Mouse (Mus musculus): Measurements from ENCODE around the gene Bub3.
A peak's percentile ranks its signal among the peaks of the same experiment; 100 is the strongest.

Bub3 gene

DNA sequence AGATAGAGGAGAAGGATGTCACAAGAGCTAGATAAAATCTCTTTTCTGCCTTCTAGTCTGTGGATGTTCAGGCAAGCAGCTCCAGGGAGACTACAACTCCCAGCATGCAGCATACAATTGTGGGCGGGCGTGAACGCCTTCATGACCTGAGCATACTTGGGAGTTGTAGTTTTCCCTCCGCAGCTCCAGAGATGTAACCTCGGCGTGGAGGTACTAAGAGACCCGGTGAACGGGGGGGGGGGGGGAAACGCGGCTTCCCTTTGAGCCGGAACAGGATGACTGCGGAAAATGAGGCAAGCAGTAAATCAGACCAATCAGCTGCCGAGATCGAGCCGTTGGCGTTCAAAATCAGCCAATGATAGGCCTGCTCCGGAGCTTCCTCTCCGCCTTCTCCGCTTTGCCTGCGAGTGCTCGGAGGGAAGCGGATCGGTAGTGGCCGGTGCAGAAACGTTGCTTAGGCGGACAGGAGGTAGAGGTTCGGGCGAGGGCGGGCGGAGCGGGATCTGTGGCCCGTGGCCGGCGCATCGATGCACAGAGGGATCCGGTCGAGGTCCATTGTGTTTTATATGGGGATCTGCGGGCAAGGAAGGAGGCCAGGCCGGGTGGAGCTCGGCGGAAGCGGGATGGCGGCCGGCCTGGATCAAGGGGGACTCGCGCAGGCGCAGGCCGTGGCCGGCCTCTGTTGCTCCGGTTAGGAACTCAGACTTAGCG is at the start of gene Bub3:
Gene Bub3 (plus strand): TSS at position 237 of the 711 bp plus-strand sequence.
- DNase-seq, result peak; percentile 95

DNA sequence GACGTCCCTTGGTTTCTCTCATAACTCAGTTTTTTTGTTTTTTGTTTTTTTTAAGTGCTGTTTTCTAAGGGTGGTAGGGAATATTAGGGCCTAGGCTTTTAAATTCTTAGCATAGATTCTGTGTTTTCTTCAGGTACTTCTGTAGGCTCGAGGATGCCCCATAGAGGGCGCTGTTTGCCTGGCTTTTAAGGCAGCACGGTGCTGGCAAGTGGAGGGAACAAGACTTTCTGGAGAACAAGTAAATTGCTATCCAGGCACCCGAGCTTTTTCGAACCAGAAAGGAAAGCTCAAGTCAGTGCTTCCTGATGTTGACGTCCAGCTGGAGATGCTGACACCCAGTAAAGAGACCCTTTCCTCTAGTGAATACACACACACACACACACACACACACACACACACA is 20.0 kb upstream of the Bub3 start:
- peak; percentile 70 for DNase-seq

DNA sequence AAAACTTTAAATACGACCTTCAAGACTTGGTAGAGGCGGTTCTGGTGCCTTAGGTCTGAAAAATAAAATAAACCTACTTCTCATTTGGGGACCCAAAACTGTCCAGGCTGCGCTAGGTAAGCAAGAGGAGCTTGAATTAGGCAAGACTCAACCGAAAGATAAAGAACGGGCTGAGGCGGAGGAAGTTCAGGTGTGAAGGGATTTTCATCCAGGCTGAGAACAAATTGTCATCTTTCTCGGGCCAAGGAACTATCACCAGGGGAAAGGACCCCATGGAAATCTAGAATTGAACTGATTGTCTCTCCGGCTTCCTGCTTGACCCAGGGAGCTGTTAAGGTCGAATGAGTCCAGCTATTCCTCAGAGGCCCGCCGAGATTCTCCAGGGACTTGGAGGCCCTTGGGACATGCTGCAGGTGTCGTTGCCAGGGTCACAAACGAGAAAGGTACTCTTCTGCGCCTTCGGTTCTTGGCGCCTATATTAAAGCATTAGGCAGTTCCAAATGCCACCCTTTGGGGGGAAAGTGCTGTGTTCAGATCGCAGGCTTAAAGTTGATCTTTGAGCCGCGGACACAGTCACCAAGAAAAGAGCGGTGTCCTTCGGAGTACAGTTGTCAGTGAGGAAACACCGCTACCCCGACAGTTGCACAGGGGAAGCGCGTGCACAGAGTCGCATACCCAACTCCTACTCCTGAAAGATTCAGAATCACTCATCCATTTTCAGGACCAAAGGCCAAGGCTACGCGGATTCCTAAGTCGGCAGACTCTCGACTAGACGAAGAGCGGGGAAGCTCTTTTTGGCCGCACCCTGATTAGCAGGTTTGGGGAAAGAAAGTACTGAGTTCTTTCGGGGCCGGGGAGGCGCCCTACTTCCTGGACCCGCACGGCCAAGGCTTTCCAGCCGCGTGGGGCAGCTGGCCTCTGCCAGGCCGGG is 18.6 kb upstream of the Bub3 start:
- no peak for DNase-seq

DNA sequence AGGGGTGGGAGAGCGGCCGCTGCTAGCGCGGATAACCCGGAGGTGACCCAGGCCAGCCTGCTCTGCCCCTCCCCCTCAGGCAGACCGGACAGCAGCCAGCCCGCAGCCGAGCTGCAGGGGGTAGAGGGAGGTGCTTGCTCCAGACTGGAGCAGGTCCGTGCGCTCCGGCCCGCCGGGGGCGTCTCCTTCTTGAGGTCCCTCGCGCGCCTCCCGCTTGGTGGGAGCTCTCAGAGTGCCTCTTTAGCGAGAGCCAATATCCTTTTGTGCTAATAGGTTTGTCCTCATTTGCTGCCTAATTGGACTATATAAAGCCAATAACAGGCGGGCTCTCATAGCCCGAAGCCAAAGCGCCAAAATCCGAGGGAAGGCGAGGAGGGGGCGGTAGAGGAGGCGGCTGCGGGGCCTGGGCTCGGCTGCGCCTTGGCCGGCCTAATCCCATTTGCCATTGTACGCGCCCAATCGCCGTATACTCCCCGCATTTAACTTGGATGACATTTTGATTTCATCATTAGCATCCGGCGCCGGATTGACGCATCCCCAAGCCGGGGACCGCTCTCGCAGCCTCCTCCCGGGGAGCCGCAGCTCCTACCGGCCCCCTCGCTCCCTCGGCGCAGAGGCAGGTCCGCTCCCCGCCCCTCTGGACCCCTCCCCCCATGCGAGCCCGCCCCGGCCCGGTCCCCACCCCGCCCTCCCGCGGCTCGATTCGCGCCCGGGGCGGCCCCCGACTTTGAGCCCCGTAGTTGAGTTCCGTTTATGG is 17.7 kb upstream of the Bub3 start, which contains the start of gene Hmx3:
Gene Hmx3 (plus strand): TSS at position 753 of the 757 bp plus-strand sequence.
- DNase-seq, result no peak

DNA sequence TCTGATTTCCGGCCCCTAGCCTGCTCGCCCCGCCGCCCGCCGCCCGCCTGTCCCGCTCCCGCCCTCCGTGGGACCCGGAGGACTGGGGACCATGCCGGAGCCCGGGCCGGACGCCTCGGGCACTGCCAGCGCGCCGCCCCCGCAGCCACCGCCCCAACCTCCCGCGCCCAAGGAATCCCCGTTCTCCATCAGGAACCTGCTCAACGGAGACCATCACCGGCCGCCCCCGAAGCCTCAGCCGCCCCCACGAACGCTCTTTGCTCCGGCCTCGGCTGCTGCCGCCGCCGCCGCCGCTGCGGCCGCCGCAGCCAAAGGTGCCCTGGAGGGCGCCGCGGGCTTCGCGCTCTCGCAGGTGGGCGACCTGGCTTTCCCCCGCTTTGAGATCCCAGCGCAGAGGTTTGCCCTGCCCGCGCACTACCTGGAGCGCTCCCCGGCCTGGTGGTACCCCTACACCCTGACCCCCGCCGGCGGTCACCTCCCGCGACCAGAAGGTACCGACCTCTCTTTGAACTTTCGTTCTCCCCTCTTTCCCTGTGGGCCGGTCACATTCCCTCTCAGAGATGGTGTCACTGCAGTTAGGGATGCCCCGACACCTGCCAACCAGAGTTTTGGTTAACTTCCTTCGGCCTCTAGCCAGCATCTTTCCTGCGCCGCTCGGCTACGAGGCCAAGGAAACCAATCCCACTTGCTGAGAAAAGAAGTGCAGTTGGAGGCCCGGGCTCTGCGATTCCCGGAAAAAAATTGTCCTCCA is 17.0 kb upstream of the Bub3 start:
- DNase-seq, result no peak

DNA sequence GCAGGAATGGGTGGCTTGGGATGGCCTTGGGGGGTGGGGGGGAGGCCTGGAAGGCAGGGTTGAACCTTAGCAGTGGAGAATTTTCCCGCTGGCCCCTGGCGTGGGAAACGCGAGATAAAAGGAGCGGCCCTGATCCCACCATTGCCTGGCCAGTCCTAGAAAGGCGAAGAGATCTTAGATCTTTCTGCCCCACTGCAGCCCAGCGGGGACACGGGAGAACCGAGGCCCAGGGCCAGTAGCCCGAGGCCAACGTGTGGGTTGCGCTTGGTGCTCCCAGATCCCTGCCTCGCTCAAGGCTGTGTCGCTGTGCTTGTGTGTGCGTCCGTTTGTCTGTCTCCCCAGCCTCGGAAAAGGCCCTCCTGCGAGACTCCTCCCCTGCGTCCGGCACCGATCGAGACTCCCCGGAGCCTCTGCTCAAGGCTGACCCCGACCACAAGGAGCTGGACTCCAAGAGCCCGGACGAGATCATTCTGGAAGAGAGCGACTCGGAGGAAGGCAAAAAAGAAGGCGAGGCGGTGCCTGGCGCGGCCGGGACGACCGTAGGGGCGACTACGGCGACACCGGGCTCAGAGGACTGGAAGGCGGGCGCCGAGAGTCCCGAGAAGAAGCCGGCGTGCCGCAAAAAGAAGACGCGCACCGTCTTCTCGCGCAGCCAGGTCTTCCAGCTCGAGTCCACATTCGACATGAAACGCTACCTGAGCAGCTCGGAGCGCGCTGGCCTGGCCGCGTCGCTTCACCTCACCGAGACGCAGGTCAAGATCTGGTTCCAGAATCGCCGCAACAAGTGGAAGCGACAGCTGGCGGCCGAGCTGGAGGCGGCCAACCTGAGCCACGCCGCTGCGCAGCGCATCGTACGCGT is 16.2 kb upstream of the Bub3 start:
- DNase-seq, result no peak

DNA sequence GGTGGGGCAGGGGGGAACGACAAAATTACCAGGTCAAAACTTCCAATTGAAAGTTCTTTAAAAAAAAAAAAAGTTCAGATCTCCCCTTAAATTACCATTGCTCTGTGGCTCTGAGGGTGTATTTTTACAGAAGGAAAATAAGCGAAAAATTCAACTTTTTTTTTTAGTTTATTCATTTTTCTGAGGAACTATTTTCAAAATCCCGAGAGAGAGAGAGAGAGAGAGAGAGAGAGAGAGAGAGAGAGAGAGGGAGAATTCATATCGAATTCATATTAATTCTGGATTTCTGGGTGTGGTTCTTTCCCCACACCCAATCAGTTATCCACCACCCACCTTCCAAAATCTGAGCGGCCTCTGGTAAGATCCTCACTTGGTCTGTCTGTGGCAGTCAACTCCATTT is 15.2 kb upstream of the Bub3 start:
- DNase-seq, result no peak

DNA sequence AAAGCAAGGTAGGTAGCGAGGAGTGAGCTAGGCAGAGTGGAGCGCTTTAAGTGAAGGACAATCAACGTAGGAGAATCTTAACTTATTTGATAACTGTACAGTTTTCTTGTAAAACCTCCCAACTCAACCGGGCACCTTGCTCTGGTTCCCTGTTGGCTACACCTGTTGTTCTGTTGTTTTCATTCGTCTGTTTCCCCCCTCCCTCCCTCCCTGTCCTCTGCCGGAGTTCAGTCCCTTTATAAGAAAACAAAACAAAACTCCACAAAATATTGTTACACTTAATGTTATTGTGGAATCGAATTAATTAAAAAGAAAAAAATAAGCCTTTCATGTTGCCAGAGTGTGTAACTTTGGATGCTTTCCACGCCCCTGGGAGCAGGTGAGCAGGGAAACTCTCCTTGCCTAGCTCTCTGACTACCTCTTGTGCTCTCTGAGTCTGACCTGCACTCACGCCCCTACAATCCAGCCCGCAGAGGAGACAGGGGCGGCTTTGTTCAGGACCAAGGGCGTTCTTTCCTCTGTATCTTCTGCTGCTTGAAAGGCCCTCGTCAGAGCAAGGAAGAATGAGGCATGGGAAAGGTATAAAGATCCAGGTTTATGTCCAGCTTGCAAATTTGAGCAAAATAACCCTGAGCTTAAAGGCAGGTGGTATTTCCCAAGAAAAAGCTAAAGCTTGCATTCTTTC is 14.2 kb upstream of the Bub3 start:
- no peak for DNase-seq

DNA sequence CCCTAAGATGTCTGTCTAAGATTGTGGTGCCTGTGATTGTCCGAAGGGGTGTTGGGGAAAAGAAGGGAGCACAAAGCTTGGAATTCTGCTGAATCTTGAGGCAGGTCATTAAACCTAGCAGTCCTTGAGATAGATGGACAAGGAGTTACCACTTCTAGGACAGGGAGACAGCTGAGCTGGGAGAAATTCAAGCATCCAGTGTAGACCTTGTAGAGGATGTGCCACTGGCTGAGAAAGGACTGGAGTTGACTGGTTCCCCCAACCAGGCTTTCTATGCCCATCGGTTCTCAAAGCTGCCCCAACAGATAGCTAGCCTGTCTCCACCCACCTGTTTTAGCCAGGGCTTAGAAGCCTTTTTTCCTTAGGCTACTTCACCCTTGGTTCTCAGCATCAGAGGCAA is 13.6 kb upstream of the Bub3 start:
- DNase-seq, result no peak

DNA sequence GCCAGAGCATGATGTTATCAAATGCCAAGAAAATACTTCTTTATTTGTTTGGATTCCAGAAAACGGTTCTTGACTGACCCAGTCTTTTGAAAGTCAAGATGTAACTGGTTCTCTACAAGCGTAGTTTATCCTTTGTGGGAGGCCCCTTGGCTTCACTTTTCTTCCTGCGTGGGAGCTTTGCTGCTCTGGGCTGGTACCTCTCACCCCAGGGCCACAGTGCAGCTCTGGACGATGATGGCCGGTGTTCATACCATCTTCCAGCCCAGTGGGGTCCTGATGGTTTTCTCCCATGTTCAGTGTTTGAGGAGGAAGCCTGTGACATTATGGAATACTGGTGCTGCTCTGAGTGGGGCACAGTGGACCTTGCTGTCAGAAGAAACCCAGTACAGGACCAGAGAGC is 12.5 kb upstream of the Bub3 start:
- DNase-seq, result no peak

DNA sequence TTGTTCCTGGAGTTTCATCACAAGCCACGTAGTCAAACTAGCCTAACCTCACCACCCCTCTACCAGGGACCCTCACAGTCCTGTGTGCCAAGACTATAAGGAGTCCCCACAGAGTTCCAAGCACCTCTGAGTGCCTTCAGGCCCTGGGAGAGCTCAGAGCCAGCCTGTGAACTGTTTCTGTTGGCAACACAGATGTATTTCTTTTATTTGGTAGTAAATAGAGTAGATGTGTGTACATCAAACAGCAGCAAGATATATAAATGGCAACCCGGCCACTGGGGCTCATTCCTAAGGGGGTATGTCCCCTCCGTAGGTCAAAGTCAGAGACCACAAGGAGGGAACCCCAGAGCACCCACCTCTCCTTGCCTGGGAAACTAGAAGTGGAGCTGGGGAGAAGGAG is 11.5 kb upstream of the Bub3 start, which contains the start of gene Hmx2:
Gene Hmx2 (plus strand): TSS at position 301 of the 400 bp plus-strand sequence.
- no peak for DNase-seq

DNA sequence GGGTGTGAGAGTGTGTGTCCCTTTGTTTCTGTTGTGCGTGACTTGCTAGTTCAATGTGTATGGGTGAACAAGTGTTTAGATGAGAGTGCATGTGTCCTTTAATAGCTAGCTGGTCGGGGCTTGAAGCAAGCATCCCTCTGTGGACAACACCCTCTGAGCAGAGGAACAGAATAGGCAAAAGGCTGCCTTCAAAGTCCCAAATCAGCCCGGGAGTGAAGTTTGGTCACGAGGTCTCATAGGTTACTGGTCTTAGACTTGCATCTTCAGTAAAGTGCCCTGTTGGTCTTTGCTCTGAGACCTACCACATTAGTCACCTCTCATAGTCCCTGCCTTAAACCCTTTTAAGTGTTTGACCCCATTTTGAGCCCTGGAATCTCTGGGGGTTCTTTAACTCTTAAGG is 8.6 kb upstream of the Bub3 start:
- DNase-seq, result no peak

DNA sequence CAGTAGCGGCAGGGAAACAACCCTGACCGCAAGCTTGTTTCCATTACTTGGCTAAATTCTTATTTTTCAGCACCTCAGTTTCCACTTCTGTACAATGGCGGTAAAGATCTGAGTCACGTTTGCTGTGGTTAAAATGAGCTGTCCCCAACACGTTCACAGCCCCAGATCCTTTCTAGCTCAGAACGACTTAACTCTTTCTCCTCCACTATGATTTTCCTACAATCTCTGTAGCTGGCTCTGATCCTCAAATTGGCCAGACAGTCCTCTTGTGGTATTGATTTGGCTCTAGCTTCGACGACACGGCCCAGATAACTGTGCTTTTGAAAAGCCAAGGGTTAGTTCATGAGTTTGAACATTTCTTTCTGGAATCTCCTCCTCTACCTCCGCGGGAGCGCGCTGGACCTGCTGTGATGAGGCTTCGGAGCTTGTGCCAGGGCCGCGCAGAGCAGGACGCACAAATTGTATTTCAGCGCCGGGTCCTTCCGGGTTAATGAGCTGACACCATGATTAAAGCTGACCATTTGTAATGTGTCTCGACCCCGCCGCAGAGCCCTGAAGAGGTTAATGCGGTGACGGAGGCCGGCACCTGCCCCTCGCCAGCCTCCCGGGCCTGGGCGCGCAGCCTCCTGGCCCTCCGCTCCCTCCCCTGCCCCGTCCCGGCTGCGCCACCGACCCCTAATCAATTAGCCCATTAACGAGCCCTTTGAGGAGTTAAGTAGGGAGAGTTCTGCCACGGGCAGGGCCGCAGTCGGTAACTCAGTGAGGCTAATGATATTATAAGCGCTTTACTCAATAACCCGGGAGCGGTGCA is 7.9 kb upstream of the Bub3 start:
- no peak for DNase-seq

DNA sequence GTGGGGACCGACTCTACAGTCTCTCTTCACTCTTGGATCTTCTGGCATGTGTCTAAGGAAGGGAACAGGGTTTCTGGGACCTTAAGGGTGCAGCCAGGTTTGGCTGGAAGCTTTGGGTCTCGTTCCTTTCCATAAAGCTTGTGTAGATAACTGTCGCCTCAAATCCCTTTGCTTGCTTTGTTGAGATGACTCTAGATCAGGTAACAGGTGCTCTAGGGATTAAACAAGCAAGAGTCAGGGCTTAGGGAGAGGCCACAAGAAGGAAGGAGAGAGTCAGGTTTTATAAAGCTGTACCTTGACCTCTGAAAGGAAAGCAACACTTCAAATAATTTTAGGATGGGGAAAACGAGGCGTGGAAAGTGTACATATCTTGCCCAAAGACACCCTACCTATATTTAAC is 7.2 kb upstream of the Bub3 start:
- no peak for DNase-seq

DNA sequence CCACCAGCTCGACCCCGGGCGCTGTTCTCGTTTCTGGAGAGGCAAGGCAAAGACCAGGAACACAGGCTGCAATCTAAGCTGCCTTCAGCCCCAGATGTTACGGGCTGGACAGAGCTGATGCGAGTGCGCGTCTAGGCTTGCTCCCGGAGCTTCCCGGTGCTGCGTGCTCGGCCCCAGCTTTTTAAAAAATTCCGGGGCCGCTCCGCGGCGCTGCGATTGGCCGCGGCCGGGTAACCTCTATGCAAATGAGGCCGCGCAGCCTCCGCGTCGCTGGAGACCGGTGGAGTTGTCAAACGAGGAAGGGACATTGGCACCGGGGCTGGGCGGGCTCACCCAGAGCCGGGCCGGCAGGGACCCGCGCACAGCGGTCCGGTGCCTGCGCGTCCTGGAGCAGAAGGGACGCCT is 6.2 kb upstream of the Bub3 start:
- DNase-seq, result peak; percentile 33

DNA sequence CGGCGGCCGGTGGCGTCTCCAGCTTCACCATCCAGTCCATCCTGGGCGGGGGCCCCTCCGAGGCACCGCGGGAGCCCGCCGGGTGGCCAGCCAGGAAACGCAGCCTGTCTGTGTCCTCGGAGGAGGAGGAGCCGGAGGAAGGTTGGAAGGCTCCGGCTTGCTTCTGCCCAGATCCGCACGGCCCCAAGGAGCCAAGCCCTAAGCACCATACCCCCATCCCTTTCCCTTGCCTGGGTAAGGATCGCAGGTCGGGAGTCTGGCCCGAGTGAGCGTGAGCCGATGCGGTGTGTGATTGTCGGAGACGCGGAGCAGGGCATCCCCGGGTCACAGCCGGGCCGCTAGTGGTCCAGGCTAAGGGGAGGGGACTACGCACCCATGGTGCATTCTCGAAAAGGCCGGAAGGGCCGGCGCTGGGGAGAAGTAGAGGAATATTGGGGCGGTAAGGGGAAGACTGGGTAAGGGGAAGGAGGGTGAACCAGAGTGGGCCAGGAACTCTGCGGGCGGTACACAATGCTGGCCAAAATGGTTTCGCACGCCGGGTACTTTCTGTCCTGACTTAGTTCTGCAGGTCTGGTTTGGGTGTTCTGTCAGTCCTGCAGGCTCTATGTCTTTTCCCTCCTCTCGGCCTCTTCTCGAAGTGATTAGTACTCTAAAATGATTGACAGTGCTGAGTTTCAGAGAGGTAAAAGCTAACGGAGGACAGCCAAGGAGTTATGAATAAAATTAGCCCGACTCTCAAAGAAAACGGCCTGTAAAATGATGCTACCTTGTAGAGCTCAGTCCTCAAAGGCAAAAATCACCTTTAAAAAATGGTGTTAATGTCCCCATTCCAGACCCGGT is 5.5 kb upstream of the Bub3 start:
- DNase-seq, result no peak

DNA sequence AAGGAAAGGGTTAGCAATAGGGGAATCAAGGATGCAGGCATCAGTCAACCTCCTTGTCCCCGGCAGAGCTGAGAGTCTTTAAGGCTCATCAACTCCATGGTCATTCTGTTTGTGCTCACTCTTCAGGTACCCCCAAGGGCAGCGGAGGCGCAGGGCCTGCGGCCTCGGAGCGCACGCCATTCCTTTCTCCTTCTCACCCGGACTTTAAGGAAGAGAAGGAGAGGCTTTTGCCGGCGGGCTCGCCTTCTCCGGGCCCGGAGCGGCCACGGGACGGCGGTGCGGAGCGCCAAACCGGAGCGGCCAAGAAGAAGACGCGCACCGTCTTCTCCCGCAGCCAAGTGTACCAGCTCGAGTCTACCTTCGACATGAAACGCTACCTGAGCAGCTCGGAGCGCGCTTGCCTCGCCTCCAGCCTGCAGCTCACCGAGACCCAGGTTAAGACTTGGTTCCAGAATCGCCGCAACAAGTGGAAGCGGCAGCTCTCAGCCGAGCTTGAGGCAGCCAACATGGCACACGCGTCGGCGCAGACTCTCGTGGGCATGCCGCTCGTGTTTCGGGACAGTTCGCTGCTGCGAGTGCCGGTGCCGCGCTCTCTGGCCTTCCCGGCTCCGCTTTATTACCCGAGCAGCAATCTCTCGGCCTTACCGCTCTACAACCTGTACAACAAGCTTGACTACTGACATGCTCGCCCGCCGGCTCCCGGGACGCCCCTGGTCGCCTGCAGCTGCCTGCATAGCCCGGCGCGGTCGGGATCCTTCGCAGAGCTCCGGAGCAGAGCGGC is 4.5 kb upstream of the Bub3 start:
- no peak for DNase-seq

DNA sequence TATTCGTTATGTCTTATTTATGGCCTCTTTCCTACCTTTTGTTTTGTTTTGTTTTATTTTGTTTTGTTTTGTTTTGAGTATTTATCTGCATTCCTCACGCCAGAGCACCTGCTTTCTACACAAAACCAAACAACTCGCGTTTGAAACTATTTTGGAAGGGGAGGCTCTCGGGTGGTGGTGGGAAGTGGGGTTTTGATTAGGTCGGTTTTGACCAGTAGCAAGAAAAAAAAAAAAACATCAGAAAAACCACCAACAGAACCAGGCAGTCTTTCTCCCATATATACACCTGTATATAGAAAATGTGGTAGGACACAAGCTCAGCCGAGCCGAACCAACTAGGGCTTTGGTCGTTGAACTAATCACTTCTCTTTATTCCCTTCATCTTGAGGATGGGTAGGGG is 3.9 kb upstream of the Bub3 start:
- DNase-seq, result no peak
